Mouse (Mus musculus) erythroblast, embryonic 14.5 days (primary cell): ENCODE data around the gene Phc2.

ENCODE experiments used
- GATA1 ChIP-seq: IDR thresholded peaks from 2 replicates; pipeline ENCODE4 v1.6.1; 2012; ENCODE audit warnings: low read length, inconsistent platforms, mixed read lengths
- TAL1 ChIP-seq: IDR thresholded peaks from 3 replicates; pipeline ENCODE4 v1.6.1; 2012; ENCODE audit warnings: low read length, inconsistent platforms, mixed read lengths

GRCm38 (mm10) chr4:128743031-128743626, 88.6 kb downstream of the Phc2 start:
- no peak for TF ChIP-seq GATA1
- TF ChIP-seq TAL1, result no peak
